Mouse (Mus musculus) embryo, embryonic 10.5 days (tissue): Measurements from ENCODE around the gene Eva1c.
A peak's percentile ranks its signal among the peaks of the same experiment; 100 is the strongest.

Experiments
- DNase-seq: peaks from one replicate; pipeline ENCODE4 v3.0.0-alpha.2; 2015; ENCODE audit warnings: low spot score

The Eva1c gene

DNA sequence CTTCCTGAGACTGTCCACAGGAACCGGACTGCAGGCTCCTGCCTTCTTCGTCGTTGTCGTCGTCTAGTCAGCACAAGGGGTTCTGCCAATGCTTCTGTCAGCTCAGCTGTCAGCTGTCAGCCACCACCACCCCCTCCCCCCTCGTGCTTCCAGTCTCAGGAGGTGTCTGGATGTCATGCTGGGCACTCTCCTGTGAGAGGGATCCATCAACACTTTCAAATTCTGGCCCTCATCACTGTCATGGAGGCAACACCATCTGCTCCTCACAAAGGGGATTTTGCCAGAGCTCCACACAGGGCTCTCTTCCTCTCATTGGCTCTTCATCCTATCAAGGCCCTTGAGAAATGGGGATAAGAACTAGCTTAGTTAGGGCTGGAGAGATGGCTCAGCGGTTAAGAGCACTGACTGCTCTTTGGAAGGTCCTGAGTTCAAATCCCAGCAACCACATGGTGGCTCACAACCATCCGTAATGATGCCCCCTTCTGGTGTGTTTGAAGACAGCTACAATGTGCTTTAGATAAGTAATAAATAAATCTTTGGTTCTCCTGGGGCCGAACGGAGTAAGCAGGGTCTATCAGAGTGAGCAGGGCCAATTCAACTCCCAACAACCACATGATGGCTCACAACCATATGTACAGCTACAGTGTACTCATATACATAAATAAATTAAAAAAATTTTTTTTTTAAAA is 95.1 kb downstream of the Eva1c start:
- peak; percentile 14 for DNase-seq

DNA sequence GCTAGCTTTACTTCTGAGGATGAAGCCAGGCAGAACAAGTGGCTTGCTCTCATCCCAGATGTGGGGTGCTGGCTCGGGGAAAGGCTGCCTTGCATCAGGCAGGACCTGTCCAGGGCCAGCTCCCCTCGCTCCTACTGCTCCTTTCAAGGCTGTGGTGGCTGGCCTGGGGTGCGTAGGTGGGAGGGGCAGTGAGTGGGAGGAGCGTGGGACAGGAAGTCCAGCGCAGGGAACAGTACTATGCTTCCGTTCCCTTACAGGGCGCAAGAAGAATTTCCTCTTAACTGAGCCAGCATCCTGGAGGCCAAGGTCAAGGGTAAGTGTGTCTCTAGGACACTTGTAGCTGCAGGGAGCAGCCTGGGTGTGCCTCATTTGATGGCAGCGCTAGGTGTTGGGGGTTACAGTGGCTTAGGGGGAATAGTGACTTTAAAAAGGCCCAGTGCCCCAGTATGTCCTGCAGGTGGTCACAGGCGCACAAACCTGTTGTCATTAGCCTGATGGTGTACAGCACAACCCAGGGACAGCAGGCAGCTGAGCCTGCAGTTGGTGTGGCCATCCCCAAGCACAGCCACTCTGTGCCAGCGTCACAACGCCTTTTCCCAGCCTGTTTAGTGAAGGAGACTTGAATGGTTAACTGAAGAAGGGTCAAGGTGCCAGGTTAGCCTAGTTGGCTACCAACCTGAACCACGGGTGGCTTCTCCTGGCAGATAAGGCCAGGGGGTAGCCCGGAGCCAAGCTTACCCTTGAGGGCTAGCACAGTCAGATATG is 98.3 kb downstream of the Eva1c start:
- no peak for DNase-seq

DNA sequence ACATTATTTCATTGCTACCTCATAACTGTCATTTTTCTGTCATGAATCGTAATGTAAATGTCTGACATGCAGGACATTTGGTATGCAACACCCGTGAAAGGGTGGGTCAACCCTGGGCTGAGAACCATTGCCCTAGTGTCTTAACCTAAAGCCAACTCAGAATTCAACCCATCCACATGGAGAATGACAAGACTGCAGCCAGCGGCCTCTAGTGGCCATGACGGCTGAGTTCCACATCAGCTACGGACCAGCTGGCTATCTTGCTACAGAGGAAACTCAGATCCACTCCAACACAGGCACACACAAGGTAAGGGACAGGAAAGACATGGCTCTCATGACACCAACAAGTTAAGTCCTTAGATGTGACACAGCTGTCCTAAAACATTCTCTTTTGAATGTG is 98.9 kb downstream of the Eva1c start:
- DNase-seq, result peak; percentile 83

DNA sequence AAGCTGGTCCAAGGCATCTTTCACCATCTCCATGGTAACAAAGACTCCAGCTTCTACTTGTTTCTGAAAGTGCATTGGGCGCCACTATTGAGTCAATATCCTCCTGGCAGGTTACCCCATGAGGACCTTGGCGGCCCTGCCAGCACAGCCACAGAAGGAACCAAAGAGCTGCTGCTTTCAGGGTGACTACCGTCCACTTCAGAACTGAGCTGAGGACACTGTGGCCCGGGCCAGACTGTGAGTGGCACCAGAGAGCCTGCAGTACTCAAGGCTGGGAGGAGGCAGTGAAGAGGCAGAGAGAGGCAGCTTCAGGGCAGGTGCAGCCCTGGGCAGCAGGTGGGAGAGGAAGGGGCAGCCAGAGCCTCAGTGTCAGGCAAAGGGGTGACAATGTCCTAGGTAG is 100.9 kb downstream of the Eva1c start:
- DNase-seq, result no peak

DNA sequence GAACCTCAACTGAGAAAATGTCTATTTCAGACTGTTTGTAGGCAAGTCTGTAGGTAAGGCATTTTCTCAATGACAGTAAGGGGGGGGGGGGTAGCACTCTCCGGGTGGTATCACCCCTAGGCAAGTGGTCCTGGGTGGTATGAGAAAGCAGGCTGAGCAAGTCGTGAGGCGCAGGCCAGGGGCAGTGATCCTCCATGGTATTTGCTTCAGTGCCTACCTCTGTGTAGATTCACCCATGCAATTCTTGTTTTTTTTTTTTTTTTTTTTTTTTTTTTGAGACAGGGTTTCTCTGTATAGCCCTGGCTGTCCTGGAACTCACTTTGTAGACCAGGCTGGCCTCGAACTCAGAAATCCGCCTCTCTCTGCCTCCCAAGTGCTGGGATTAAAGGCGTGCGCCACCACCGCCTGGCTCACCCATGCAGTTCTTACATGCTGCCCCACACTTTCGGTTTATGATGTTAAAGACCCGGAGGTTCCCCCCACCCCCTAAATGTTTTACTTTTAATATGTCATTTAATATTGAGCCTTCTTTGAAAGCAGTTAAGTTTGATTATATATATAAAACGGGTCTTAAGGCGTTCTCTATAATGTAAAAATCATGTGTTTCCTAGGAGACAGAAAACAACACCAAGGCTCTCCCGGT is 107.1 kb downstream of the Eva1c start:
- no peak for DNase-seq

DNA sequence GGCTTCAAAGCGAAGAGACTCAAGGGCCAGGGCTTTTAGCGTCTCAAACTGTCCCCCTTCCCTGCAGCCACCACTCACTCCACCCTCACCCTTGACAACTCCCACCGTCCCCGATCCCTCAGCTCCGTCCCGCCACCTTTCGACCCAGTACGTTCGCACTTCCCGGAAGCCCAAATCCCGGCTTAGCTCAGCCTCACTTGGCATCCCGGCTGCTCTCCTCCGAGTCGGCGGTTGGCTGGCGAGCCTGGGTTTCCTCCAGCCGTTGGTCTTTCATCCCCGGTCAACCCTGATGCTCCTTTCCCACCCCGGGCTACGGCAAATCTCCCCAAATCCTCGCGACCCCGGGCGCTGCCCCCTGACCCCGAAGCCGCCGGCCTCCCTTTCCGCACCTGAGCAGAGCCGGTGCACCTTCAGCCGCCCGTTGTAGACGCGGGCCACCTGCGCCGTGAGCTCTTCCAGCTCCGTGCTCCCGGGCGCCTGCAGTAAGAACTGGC is 107.7 kb downstream of the Eva1c start:
- peak; percentile 74 for DNase-seq

DNA sequence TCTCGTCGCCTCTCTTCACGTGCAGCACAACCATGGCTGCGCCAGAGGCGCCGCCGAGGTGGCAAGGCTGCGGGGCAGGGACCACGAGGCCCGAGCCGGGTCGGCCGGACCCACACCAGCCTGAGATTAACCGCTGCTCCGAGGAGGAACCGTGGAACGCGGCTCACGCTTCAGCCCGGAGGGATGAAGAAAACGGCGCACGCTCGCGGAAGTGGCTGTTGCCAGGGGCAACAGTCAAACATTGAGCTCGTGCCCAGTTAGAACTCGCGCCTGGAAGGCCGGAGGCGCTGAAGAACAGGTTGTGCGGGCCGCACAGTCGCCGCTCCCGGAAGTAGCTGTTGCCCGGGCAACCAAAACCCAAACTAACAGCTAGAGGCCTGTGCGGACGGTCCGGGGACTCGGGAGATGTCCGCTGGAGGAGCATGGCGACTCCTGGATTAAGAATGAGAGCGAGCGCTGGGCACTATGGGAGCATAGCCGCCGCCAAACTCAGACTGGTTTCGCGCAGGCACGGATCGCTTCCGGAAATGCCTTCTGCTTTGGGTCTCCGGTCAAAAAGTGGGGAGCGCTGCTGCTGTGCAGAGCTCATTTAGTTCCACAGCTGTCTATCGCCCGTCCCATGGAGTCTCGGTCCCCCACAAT is 108.3 kb downstream of the Eva1c start, which contains the start of gene Cfap298:
Gene Cfap298 (minus strand): TSS at position 428 of the 642 bp plus-strand sequence.
- peak; percentile 98 for DNase-seq

DNA sequence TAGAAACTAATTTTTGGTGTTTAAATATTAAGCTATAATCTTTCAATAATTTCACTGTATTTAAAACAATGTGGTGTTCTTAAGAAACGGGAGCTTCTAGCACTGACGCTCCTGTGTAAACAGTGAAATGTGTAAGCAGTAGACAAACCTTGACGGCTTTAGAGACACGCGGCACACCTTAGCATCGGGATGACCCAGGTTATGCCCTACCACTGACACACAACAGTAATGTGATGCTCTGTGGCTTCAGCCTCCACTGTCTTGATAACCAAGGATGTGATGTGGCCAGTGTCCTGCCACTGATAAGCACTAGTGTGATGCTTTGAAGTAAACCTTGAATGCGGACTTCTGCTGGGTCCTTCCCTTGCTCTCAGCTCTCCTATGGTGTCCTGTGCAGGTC is 114.7 kb downstream of the Eva1c start:
- DNase-seq, result no peak

DNA sequence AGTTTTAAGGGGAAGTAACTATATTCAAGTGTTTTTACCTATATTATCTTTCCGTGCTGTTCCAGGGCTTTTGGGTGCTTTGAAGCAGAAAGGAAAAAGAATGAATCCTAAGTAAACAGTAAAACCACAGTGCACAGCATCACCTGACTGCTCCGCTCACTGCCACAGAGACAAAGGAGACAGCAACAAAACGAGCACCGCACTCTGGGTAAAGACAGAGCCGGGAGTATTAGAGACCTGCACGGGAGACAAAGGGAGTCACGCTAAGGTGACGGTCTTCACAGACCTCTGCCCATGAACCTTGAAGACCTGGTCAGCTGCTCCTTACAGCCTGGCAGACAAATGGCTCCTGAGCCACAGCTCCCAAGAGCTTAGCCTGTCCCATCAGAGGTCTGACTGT is 120.5 kb downstream of the Eva1c start:
- DNase-seq, result no peak

DNA sequence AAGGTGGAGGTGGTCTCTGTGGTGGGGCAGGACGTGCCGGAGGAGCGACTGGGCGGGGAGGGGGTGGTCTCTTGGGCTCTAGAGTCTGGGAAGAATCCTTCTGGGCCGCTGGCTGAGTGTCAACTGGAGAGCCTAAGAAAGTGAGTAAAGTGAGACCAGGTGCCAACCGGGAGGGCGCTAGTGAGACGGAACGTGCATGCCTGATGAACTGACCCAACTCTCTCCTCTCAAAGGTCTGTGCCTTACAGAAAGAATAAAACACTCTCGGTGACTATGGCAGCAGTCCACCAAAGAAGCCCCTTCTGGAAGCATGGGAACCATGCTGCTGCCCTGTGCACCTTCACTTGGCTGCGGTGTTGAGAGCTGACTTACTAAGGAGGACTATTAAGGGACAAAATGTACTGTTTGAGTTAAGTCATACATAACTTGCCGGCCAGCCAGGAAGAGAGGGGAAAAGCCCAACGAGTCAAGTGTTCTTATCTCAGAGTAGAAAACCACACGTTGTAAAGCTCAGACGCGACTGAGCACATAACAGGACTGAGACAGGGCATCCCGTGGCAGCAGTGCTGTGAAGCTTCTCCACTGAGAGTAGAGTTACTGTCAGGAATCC is 123.9 kb downstream of the Eva1c start:
- no peak for DNase-seq

DNA sequence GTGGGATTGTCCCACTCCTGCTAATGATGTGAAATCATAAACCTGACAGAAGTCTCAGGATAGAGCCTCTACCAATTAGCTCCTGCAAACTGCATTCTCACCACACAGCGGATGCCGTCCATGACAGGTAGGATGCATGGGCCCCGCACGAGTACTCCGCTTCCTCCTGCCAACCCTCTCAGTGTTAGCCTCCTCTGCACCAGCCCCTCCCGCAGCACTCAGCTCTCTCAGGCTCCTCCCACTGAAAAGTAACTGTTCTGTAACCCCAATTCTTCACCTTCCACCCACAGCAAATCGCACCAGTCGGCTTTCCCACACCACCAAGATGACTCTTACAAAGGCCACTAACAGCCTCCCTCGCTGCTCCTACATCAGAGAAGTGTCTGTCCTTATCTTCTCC is 126.6 kb downstream of the Eva1c start:
- DNase-seq, result no peak

DNA sequence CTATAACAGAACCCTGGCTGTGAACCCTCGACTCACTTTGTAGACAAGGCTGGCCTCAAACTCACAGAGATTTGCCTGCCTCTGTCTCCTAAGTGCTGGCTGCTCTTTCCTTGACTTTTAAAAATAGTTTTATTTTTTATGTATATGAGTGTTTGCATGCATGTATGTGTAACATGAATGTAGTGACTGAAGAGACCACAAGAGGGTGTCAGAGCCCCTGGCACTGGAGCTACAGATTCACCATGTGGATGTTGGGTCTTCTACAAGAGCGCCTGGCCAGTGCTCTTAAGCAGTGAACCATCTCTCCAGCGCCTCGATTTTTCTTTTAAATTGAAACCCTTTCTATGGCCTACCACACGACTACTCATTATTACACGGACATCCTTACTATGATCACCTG is 127.3 kb downstream of the Eva1c start:
- peak; percentile 6 for DNase-seq
